Mouse (Mus musculus): ENCODE measurements at regions not wholly inside any gene's neighbourhood (a gene's known extent, or its start where the extent isn't known, plus 50 kb on each side); places are given as distances from the start of the nearest gene placed in this dataset.
"Not testable (repeated sequence)": the region's sequence is repeated elsewhere in the genome, so short reads cannot be mapped to it uniquely, and the experiment has no call there.

GRCm38 (mm10) chr12:40966723-40967122 lies 57.2 kb upstream of the Immp2l start:
- TF ChIP-seq POLR2A (IDR thresholded peaks at IDR 0.05; ENCODE audit: insufficient read length, low read depth); CEBPB (IDR thresholded peaks at IDR 0.05; ENCODE audit: insufficient read depth, poor library complexity, severe bottlenecking); TCF12 (IDR thresholded peaks at IDR 0.05; ENCODE audit: insufficient read depth, poor library complexity, severe bottlenecking); USF1 (IDR thresholded peaks at IDR 0.05; ENCODE audit: low read depth); MYOG (IDR thresholded peaks at IDR 0.05; ENCODE audit: control insufficient read depth in 1 of 3, insufficient read depth in 1 of 3, insufficient read length in 2 of 3, low read depth in 2 of 3); E2F4 (IDR thresholded peaks at IDR 0.05; ENCODE audit: insufficient read depth); MYOD1 (IDR thresholded peaks at IDR 0.05; ENCODE audit: control insufficient read depth in 1 of 3, insufficient read length in 2 of 3, low read depth in 2 of 3); MAX (IDR thresholded peaks at IDR 0.05; ENCODE audit: low read depth): not testable (repeated sequence)

All from myocyte (in vitro differentiated cells).